Mouse (Mus musculus) thymus, postnatal 14 days (tissue): ENCODE data around the gene Spata20.

Experiments
- DNase-seq: peaks from one replicate; pipeline ENCODE4 v3.0.0; 2021

Gene Spata20

DNA sequence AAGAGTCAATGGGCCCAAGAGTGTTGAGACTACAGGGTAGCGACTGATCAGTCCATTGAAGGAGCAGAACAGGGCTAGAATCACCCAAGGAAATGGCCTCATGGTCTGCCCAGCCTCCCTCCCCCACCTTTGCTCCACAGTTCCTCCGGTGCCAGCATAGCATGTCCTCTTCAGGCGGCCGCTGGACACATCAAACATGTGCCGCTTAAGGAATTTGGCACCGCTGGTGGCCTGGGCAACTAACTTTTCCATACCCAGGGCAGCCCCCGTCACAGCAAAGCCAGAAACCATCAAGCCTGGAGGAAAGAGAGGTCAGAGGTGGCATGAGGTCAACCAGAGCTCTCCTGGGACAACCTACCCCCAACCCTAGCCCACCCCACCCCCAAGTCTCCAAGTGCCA lies 4.0 kb downstream of the Spata20 start:
- DNase-seq: no peak

DNA sequence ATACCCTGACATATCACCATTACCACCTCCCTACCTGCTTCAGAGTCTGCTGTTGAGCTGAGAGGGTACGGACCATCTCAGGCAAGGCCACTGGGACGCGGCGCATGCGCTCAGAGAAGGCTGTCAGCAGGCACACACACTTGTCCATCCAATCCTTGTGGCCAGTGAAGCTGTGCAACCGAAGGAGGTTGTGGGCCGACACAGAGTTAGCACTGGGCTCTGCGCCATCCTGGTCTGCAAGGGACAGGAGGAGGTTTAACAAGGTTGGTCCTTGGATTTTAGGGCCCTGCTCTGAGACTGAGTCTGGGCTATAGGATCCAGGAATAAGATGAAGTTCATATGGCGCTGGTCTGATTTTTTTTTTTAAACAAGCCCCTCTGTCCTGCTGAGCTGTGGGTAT lies 5.6 kb downstream of the Spata20 start:
- DNase-seq: no peak

DNA sequence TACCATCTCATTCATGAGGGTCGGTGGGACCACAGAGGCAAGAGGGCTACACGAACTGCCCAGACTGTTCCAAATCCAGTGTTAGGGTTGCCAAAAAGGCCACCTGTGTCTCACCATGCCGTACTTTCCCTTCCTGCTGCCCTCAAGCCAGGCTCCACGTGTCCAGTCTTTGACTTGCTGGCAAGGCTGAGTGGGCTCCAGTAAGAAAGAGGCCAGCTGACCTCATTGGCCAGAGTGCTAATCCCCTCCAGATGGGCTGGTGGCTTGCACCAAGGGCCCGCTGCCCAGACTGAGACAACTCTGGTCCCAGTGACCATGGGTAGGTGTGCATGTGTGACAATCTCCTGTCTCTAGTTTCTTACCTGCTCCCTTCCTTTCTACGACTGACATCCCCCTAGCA lies 8.3 kb downstream of the Spata20 start:
- DNase-seq: no peak

DNA sequence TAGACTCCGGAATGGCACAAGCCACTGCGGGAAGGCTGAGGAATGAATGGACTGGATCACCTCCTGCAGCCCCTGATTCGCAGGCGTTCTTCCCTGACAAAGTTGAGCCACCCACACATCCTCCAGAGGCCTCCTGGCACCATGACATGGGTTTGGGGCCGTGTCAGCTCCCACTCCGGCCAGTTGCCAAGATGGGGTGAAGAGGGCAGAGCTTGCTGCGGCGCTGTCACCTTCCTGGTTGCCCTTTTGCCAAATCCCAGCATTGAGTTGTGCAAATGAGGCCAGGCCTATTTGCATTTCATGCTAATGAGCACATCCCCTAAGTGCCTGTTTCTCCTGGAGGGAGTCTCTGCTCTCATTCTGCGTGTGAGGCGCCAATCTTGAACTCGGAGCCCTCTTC lies 10.3 kb downstream of the Spata20 start:
- no peak for DNase-seq

DNA sequence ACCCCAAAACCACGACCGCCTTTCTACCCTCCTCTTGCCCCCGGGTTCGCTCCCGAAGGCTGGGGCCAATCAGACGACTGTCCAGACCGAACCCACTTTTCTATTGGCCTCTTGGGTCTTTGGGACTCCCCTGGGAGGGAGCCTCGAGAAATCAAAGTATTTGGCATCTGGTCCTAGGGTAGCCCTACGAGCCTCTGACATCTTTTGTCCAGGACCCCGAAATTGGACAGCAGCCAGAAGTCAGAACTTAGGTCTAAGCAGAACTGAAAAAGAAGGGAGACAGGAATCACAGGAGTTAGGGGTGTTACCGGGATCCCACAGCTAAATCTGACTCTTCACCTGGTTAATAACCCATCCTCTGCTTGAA lies 11.5 kb downstream of the Spata20 start:
- DNase-seq: no peak

DNA sequence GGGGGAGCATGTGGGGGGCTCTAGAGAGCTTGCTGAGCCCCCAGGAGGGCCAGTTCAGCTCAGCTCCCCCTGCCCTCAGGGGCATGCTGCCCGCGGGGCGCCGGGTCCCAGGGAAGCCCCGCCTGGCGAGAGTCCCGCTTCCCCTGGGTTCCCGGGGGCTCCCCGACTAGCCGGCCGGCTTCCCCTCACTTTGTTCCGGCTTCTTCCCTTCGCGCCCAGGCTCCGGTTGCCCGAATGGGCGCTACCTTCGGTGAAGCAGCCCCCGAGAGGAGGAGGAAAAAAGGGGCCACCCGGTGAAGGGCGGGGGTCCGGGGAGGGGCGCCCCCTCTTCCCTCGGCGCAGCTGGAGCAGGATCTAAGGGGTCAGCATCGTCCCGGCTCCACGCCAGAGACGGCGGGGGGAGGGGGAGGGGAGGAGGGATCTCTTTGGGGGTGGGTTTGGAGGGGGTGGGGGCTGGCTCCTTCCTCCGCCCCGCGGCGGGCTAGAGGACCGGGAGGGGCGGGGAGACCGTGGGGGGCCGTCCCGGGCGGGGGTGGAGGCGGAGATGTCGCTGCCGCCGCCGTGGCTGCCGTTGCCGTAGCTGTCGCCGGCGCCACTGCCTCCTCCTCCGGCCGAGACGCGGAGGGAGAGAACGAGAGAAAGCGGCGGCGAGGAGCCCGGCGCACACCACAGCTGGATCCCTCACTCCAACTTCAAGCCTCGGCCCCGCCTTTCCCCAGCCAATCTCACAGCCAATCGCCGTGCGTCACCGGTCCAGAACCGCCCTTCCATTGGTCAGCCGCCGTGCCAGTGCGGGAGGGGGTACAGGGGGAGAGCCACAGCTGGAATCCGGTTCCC lies 12.1 kb downstream of the Spata20 start, which contains the start of gene Cacna1g:
Gene Cacna1g (minus strand): TSS at position 492 of the 837 bp plus-strand sequence.
- peak; percentile 82 for DNase-seq

DNA sequence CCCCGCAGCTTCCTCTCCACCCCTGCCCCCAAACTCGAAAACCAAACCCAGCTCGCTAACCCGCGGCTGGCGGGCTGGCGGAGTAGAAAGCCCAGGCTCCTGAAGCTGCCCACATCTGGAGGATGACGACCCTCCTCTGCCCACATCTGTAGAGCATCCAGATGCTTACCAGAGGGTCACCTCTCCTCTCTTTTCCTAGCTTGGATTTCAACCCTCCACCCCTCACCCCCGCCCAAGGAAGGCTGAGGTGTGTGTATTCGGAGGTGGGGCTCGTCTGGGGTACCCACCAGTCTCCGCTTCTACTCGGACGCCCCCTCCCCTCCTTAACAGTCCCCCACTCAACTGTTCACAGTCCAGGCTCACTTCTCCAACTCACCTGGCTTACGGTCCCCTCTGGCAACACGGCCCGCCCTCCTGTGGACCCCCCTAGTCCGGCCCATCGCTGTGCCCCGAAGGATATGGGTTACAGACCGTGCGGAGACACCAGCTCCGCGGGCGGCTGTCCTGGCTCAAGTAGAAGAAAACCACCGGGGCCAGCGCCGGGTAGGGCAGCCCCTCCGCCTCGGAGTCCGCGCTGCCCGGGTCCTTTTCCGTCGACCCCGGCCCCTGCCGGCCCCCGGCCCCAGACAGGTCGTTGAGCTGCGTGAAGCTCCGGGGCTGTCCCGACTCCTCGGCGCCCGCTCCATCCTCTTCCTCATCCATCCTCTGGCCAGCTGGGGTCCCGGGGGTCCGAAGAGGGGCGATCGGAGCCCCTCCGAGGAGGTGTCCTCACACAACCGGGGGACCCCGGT lies 12.9 kb downstream of the Spata20 start:
- DNase-seq: peak; percentile 22

DNA sequence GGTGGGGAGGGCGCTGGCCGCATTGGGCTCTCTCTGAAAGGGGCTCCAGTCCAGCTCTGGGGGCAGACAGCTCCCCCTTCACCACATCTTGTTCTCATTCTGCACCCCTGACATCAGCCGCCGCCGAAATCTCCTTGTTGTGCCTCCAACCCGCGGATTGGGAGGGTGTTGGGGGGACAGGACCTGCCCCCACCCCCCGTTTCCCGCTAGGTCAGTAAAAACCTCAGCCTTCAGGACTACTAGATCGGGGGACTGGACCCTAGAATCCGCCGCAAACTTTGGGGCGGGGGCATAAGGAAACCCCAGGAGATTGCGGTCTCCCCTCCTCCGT lies 13.4 kb downstream of the Spata20 start:
- DNase-seq: no peak

DNA sequence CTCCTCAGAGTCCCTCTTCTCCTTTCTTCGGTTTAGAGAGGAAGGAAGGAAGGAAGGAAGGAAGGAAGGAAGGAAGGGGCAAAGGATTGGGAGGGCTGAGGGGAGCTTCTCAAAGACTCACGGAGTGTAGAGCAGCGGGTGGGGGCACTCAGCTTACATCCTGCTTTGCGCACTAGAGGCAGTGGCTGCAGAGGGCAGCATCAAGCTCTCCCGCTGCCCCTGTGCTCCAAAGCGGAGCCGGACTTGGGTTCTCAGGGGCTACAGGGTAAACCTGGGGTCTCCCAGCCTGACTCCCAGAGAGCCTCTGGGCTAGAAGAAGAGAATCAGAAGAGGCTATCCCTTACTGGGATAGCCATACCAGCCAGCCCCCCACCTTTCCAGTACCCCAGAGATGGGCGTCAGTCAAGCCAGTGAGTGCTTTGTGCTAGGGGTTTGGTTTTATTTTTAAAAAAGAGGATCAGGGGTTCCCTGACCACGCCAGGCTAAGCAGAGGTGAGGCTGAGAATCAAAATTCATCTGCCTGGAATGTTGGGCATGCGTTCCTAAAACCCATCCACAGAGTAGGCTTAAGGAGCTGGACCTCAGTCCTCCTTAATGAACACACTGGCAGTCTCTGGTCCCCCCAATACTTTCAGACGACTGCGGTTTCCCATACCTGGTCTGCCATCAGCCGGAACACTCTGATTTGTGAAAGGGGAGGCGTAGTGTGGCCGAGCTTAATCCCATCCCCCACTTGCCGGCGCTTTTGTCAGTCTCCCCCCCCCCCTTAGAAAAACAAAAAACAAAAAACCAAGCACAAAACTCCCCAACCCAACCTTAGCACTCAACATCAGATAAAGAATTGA lies 14.0 kb downstream of the Spata20 start:
- no peak for DNase-seq

DNA sequence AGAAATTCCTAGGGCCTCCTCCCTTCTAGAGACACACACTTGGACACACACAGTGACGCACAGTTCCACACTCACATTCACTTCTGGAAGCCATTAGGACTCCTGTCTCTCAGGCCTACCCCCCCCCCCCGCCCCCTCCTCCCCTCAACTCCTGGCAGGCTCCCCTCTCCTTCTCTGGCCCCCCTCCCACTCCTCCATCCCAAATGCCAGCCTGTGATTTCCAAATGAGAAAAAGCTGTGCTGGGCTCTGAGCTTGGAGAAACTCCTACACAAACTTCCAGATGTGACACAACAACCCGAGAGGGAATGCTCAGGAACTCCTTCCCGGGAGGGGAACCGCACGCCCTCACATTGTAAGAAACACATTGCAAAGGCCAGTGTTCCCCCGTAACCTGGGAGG lies 15.6 kb downstream of the Spata20 start:
- DNase-seq: no peak

DNA sequence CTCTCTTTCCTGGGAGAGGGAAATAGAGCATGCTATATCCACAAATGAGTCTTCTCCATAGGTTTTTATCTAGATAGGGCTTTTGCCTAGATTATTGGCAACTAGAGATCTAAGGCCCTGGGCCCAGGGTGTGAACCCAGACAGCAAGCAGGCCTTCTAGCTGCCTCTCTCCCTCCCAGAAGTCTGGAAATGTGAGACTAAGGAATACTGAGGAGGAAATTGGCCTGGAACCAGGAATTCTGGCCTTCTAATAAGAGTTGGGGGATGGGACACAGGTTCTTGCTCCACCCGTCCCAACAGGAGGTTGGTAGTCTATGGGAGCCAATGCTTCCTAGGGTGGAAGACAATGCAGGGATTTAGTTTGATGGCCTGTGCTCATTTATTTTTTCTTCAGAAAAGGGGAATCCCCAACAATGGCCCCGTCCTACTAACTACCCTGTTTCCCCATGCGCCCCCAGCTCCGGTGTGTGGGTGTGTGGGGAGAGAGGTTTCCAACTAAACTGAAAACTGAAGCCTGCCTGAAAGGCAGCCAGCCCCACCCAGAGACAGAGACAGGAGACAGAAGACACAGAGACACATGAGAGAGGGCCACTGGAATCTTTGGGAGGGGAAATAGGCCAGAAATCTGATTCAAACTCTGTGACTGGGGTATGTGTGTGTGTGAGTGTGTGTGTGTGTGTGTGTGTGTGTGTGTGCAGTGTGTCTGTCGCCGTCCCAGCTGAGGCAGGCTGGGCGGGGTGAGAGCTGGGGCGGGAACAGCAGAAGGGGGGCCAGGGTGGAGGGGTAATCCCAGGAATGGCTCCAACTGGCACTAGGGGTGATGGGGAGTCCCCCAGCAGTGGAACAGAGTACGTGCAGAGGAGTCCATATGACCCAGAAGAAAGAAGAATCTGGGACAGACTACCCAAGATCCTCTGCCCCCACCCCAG lies 16.6 kb downstream of the Spata20 start:
- no peak for DNase-seq

DNA sequence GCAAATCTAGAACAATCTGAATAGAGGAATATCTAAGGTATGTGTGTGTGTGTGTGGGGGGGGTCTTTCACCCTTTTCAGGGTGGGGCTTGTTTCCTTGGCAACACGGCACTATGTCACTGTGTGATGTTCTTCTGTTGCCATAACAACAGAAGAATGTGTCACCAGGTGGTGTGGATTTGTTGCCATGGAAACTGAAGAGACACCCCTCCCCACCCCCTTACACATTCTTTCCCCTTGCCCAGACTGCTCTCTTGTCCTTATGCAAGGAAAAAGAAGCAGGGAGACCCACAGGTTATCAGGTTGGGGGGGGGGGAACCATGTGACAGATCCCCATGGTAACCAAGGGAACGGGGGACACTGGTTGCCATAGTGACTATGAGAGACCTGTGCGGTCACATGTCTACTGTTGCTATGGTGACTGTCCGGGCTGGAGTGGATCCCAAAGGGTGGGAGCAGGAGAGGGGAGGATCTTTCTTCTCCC lies 17.4 kb downstream of the Spata20 start:
- DNase-seq: no peak

DNA sequence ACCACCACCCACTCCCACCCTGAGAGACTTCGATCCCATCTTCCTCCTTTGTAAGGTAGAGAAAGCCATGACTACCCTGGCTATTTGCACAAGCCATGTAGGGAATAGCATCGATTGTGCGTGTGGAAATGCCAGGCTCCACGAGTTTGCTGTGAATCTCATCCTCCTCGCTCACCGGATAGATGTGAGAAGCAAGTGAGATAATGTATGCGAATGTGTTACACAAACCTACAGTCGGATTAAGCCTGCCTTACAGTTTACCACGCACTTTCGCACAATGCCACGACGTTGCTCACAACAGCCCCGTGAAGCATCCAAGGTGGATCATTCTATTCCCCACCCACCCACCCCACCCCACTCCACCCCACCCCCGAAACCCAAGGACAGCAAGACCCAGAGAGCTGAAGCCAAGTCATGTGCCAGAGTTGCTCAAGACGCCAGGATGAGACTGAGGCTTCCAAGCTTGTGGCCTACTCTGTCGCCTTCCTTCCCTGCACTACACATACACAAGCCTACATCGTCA lies 19.6 kb downstream of the Spata20 start:
- DNase-seq: no peak

DNA sequence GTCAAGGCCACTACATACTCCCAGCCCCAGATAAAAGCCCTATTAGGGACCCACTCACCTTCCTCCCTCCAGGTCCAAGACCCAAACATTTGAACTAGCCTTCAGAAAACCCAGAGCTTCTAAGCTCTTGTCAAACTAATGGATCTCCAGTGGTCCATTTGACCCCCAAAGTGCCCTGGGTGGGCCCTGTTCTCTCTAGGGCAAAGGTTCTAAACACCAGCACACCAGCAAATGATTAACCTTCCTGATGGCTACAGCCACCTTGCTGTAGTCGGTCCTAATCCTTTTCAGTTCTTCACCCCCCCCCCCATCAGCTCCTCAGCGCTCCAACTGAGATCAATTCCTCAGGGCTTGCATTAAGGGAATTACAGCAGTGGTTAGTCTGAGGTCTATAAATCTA lies 21.8 kb downstream of the Spata20 start:
- no peak for DNase-seq

DNA sequence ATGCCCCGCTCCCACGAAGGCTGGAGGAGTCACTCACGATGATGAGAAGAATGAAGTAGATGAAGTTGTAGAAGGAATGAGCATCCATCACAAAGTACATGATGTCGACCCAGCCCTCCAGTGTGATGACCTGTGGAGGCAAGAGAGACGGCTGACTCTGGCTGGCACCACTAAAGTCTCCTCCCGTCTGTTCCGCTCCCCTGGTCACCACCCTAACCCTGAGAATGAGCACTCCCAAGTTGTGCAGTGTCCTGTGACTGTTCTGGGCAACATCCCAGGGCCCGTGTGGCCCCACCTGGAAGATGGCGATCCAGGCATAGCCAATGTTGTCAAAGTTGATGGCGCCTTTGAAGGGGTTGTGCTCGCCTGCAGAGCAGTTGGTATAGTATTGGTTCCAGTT lies 24.1 kb downstream of the Spata20 start:
- DNase-seq: no peak

DNA sequence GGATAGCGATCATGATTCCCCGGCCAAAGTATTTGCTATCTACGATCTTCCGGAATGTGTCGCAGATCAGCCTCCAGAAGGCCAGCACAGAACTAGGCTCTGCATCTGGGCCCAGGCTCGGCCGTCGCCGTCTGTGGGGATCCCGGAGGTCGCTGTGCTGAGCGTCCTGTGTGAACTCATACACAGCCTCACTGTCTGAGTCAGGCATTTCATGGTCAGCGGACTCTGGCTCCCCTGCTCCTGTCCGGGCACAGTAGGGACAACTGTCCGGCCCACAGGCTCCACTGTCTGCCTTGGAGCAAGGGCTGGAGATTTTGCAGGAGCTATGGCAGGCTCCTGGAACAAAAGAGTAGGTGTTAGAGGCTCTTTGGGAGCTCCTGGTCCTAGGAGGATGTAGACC lies 29.0 kb downstream of the Spata20 start:
- no peak for DNase-seq

DNA sequence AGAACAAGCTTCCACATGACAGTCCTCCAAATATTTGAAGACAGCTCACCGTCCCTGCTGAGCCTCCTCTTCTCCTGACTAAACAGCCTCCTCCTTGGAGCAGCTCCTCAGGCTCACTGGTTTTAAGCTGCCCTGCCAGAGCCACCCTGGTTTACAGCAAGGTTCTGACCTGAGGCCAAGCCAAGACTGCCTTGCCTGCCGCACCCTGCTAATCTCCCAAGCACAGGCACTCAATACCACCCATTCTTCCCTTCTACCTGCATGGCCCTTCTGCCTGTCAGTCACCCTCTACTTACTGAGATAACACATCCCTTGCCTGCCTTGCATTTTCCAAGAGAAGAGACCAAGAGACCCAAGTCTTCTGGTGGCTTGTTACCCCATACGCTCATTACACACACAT lies 29.6 kb downstream of the Spata20 start:
- no peak for DNase-seq

DNA sequence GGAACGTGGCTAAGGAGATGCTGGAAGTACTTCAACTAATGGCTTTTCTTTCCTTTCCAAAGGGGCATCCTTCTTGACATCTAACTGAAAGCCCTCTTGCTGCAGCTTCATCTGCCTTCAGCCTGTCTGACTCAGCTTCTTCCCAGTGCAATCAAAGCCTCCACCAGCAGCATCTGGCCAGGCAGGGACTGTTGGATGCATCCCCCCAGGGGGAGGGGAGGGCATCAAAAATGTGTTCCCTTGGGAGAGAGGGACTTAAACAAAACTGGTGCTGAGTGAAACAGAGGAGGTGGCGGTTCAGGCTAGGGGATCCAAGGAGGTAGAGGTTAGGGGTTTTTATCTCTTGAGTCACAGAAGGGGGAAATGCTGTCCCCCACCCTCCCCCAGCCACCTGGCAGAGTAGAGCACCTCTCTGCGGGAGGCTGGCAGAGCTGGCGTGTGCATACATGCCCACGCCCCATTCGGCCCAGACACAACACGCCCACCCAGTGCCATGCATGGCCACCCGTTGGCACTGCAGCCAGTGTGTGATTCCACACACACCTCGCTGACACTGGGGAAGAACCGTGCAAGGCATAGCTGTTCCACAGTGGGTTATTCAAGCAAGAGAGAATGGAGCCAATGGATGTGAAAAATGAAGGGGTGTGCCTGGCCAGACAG lies 30.7 kb downstream of the Spata20 start:
- DNase-seq: peak; percentile 12

DNA sequence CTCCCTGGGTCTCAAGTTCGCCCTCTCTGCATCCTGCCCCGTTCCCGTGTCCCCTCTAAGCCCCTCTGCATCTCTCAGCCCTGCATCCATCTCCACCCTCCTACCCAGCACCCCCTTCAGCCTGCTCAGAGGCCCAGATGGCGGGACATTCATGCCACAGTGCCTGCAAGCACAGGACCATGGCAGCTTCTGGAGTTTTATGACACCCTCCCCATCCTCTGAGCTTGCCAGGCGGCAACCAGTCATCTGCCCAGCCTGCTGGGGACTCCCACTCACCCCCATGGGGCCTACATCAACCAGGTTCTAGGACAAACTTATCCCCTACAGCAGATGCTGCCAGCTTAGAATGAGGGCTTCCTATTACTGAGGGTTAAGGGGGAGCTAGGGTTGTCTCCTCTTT lies 31.2 kb downstream of the Spata20 start:
- no peak for DNase-seq

DNA sequence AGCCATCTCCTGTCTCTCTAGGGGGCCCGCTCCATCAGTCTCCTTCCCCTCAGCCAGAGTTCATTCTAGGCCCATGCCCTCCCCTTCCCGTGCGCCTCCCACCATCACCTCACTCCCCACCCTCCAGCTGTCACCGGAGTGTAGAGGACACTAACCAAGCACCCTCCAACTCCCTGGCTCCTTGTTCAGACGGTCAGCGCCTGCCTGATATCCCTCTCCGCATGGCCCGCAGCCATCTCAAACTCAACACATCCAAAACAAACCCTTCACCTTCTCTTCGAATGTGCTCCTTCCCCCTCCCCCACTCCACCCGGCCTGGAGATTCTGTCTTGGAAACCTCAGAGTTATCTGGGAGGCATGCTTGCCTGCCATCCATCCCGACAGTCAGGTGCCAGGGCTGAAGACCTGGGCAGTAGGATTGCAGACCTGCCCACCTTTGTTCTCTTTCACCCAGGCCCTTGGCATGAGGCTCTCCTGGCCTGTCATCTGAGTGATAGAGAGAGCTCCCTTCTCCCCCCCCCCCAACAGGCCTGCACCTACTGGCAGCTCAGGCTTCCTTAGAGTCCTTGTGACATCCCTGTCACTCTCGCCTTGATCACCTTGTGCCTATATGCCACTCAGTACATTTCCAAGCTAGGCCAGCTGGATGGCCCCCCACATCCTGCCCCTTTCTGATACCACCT lies 34.7 kb downstream of the Spata20 start:
- no peak for DNase-seq

DNA sequence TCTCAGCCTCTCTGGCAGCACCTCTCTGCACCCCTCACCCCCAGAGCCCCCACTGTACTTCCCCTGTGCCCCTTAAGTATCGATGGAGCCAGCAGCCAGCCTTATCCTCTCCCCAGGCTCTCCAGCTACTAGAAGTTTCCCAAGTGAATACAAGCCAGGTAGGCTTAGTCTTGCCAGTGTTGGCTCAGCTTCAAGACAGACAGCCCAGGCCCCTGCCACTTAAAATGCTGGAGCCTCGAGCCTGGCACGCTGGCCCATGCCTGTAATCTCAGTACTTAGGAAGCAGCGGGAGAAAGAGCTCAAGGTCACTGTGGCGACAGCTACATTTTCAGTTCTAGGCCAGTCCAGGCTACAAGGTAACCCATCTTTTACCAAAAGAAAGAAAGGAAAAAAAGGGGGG lies 36.1 kb downstream of the Spata20 start:
- no peak for DNase-seq
